Mouse (Mus musculus): ENCODE measurements around the gene Ano2.

DNA sequence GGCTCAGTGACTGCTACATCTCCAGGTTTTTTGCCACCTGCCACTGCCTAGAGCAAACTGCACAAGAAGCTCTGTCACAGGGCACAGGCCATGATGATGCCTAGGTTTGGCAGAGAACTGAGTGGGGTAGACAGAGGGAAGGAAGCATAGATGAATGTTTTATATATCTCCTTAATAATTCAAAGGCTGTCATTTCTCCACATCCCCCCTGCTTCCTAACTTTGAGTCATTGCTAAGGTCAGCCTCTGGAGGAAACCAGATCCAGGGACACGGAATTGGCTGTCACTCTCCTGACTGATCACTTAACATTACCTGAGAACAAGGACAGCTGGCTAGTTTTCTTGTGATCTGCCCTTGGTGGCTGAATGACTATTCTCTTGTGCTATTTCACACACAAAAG lies 2.2 kb upstream of the Ano2 start:
- TF ChIP-seq CTCF (IDR thresholded peaks at IDR 0.05; ENCODE audit: low read depth) (no peak), EP300 (IDR thresholded peaks at IDR 0.05; ENCODE audit: low read depth) (no peak)

Data from liver, embryonic 14.5 days (tissue).